Mouse (Mus musculus) liver, embryonic 14.5 days (tissue): ENCODE data around the gene Kcnj8. TPM values are rescaled to one million over a fixed set of nuclear protein-coding genes. Genes with fewer than 3 reads are reported as not detected.

ENCODE experiments used
- ATAC-seq: fragments of 200-750 bp; cut with Nextera tagmentation; 2 replicates; pipeline ENCODE4 v1.8.0; 2017; ENCODE audit warnings: moderate number of reproducible peaks, mild to moderate bottlenecking, moderate library complexity; ENCODE audit not compliant: insufficient read depth
- DNase-seq, 3 experiments: peaks; one replicate each; pipeline ENCODE4 v3.0.0-alpha.2; 2012 to 2013; ENCODE audit warnings: low read depth in 3 of 3, low spot score in 3 of 3
- H3K27ac ChIP-seq: fragments of 300-500 bp; sonication (generic); 2 replicates; pipeline ENCODE4 v1.5.1; 2014; ENCODE audit warnings: moderate library complexity, mild to moderate bottlenecking, control low read depth, inconsistent platforms
- H3K27me3 ChIP-seq: fragments of 300-500 bp; sonication (generic); 2 replicates; pipeline ENCODE4 v1.6.1; 2014; ENCODE audit warnings: mild to moderate bottlenecking, low read length, moderate library complexity; ENCODE audit not compliant: control insufficient read depth, insufficient read depth
- H3K36me3 ChIP-seq: fragments of 300-500 bp; sonication (generic); replicated peaks from 2 replicates; pipeline ENCODE4 v1.6.1; 2014; ENCODE audit warnings: low read depth; ENCODE audit not compliant: control insufficient read depth, insufficient read depth
- H3K4me1 ChIP-seq, 2 experiments: fragments of 200-500 bp in 1 of 2; fragments of 300-500 bp in 1 of 2; sonication (generic) in 1 of 2; replicated peaks; 2 replicates each; pipeline ENCODE4 v1.6.1; 2012 to 2014; ENCODE audit warnings: antibody characterized with exemption in 1 of 2, inconsistent platforms in 1 of 2, low read length in 1 of 2; ENCODE audit not compliant: control insufficient read depth in 2 of 2, insufficient read depth in 2 of 2
- H3K4me2 ChIP-seq: fragments of 300-500 bp; sonication (generic); 2 replicates; pipeline ENCODE4 v1.6.1; 2014; ENCODE audit warnings: low read depth, mild to moderate bottlenecking, control low read depth, moderate library complexity
- H3K4me3 ChIP-seq, 2 experiments: fragments of 200-500 bp in 1 of 2; fragments of 300-500 bp in 1 of 2; sonication (generic) in 1 of 2; 2 replicates each; pipeline ENCODE4 v1.5.1; 2012 to 2014; ENCODE audit warnings: low read depth in 2 of 2, low read length in 2 of 2, mild to moderate bottlenecking in 2 of 2, control low read depth in 1 of 2, inconsistent platforms in 1 of 2, moderate library complexity in 1 of 2; ENCODE audit not compliant: insufficient read depth in 1 of 2
- H3K9ac ChIP-seq: fragments of 300-500 bp; sonication (generic); replicated peaks from 2 replicates; pipeline ENCODE4 v1.6.1; 2014; ENCODE audit warnings: mild to moderate bottlenecking, control low read depth, moderate library complexity
- H3K9me3 ChIP-seq: fragments of 300-500 bp; sonication (generic); 2 replicates; pipeline ENCODE4 v1.6.1; 2016; ENCODE audit warnings: low read length, mixed read lengths; ENCODE audit not compliant: control insufficient read depth
- CTCF ChIP-seq: IDR thresholded peaks from 2 replicates; pipeline ENCODE4 v1.5.1; 2016; ENCODE audit warnings: antibody characterized with exemption, low read depth, control low read depth
- EP300 ChIP-seq: IDR thresholded peaks from 2 replicates; pipeline ENCODE4 v1.6.1; 2016; ENCODE audit warnings: antibody characterized with exemption, low read depth
- WGBS: fragments of 180-500 bp; shearing (Covaris S2); extraction: QIAGEN DNeasy Blood & Tissue Kit; methylation state at CpG from one replicate; pipeline ENCODE4 v1.1.7; 2014; ENCODE audit not compliant: insufficient replicate concordance; 5-methylcytosine and 5-hydroxymethylcytosine counted together
- polyA plus RNA-seq, 2 experiments: library from polyadenylated mRNA; depleted of rRNA in 1 of 2; stranded (reverse) in 1 of 2; unstranded in 1 of 2; fragments of >200 nt; fragmentation: Nextera tagmentation in 1 of 2; extraction: Ambion mirVana in 1 of 2; gene quantifications; 2 replicates each; pipeline versions ENCODE4 v1.2.1 to v1.2.3; 2012 to 2014

Gene Kcnj8
- polyA plus RNA-seq, 2 experiments = 0.89 to 1.6 TPM

DNA sequence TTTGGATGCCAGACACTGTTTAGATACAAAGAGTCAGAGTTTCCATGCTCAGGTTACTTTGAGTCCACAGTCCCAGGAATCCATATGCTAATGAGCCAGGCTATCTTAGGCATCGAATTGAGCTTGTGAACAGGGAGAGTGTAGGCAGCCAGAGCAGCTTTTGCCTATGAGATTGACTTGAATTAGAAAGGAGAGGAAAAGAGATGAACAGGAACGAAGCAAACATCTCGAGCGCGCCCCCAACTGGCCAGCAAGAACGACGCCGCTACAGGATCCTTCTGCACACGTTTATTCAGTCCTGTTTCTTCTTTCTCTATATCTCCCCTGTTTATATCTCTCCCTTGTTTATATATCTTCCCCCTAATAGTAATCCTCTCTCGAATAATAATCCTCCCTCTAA, 56.5 kb downstream of the Kcnj8 start:
- no peaks in the 10 kb centered on the region for H3K27me3 ChIP-seq
- no peaks in the 10 kb centered on the region for H3K9me3 ChIP-seq
- TF ChIP-seq EP300 (no peak), CTCF (peak; percentile 42)
- H3K27ac ChIP-seq = no peak overlapping the region
- no peak for DNase-seq
- H3K9ac ChIP-seq = no peak overlapping the region
- 2% methylated on average over 10 of the region's 10 CpGs for WGBS
- H3K36me3 ChIP-seq = no peaks in the 10 kb centered on the region
- H3K4me3 ChIP-seq = no peak overlapping the region
- H3K4me2 ChIP-seq = no peak overlapping the region
- no peaks in the 10 kb centered on the region for H3K4me1 ChIP-seq
- no peak for ATAC-seq

Other genes with a start within 250 kb of the Kcnj8 start
- not detected in 2 replicates for gene Slco1a5, start 248.6 kb downstream of the Kcnj8 start, polyA plus RNA-seq (2012; rRNA removed)
- not detected in 2 replicates for gene Slco1a5, start 248.6 kb downstream of the Kcnj8 start, polyA plus RNA-seq (2014; fragmentation: Nextera tagmentation; extraction: Ambion mirVana)
- 1.5 and 2.5 TPM in 2 replicates for gene Pyroxd1, start 226.0 kb downstream of the Kcnj8 start, polyA plus RNA-seq (2012; rRNA removed)
- 6.1 and 6.4 TPM in 2 replicates for gene Pyroxd1, start 226.0 kb downstream of the Kcnj8 start, polyA plus RNA-seq (2014; fragmentation: Nextera tagmentation; extraction: Ambion mirVana)
- gene Recql, start 184.5 kb downstream of the Kcnj8 start, polyA plus RNA-seq (2012; rRNA removed) = 7.1 and 10.1 TPM in 2 replicates
- 14.2 and 17.0 TPM in 2 replicates for gene Recql, start 184.5 kb downstream of the Kcnj8 start, polyA plus RNA-seq (2014; fragmentation: Nextera tagmentation; extraction: Ambion mirVana)
- 7.0 and 7.9 TPM in 2 replicates for gene Golt1b, start 184.4 kb downstream of the Kcnj8 start, polyA plus RNA-seq (2012; rRNA removed)
- 39.4 and 40.1 TPM in 2 replicates for gene Golt1b, start 184.4 kb downstream of the Kcnj8 start, polyA plus RNA-seq (2014; fragmentation: Nextera tagmentation; extraction: Ambion mirVana)
- 0.41 and 0.65 TPM in 2 replicates for gene Spx, start 158.2 kb downstream of the Kcnj8 start, polyA plus RNA-seq (2012; rRNA removed)
- gene Spx, start 158.2 kb downstream of the Kcnj8 start, polyA plus RNA-seq (2014; fragmentation: Nextera tagmentation; extraction: Ambion mirVana) = 0.20 and 0.29 TPM in 2 replicates
- 20.9 and 22.4 TPM in 2 replicates for gene Gys2, start 98.5 kb downstream of the Kcnj8 start, polyA plus RNA-seq (2012; rRNA removed)
- gene Gys2, start 98.5 kb downstream of the Kcnj8 start, polyA plus RNA-seq (2014; fragmentation: Nextera tagmentation; extraction: Ambion mirVana) = 38.8 and 43.6 TPM in 2 replicates
- gene Ldhb, start 63.7 kb downstream of the Kcnj8 start, polyA plus RNA-seq (2012; rRNA removed) = 13.7 and 16.0 TPM in 2 replicates
- gene Ldhb, start 63.7 kb downstream of the Kcnj8 start, polyA plus RNA-seq (2014; fragmentation: Nextera tagmentation; extraction: Ambion mirVana) = 20.8 and 22.3 TPM in 2 replicates
- 1.6 and 2.0 TPM in 2 replicates for gene Abcc9, start 130.7 kb upstream of the Kcnj8 start, polyA plus RNA-seq (2012; rRNA removed)
- 1.0 and 1.3 TPM in 2 replicates for gene Abcc9, start 130.7 kb upstream of the Kcnj8 start, polyA plus RNA-seq (2014; fragmentation: Nextera tagmentation; extraction: Ambion mirVana)
- gene Cmas, start 185.1 kb upstream of the Kcnj8 start, polyA plus RNA-seq (2012; rRNA removed) = 43.3 and 80.7 TPM in 2 replicates
- gene Cmas, start 185.1 kb upstream of the Kcnj8 start, polyA plus RNA-seq (2014; fragmentation: Nextera tagmentation; extraction: Ambion mirVana) = 176 and 181 TPM in 2 replicates
- gene Sult6b2, start 232.9 kb upstream of the Kcnj8 start, polyA plus RNA-seq (2012; rRNA removed) = not detected in 2 replicates
- gene Sult6b2, start 232.9 kb upstream of the Kcnj8 start, polyA plus RNA-seq (2014; fragmentation: Nextera tagmentation; extraction: Ambion mirVana) = not detected in 2 replicates